Mouse (Mus musculus): ENCODE measurements around the gene Prr11.

Prr11 gene

GRCm38 (mm10) chr11:87046968-87047367 lies 61.5 kb downstream of the Prr11 start:
- DNase-seq: no peak

GRCm38 (mm10) chr11:87043052-87043451 lies 65.5 kb downstream of the Prr11 start:
- DNase-seq: no peak

GRCm38 (mm10) chr11:87039307-87039963 lies 69.1 kb downstream of the Prr11 start:
- no peak for DNase-seq

All from kidney, adult 8-10 months (tissue).